Mouse (Mus musculus) heart, embryonic 16.5 days (tissue): ENCODE results near the gene Capns1. TPM values are rescaled to one million over a fixed set of nuclear protein-coding genes. Genes with fewer than 3 reads are reported as not detected.

Source experiments
- ATAC-seq: fragments of 200-750 bp; cut with Nextera tagmentation; replicated peaks from 2 replicates; pipeline ENCODE4 v1.8.0; 2017; ENCODE audit warnings: moderate number of reproducible peaks; ENCODE audit not compliant: insufficient read depth, low FRiP score; ENCODE audit errors: extremely low read depth
- H3K27ac ChIP-seq: fragments of 300-500 bp; sonication (generic); 2 replicates; pipeline ENCODE4 v1.5.1; 2014; ENCODE audit warnings: mild to moderate bottlenecking, low read length, control low read depth, moderate library complexity
- H3K27me3 ChIP-seq: fragments of 300-500 bp; sonication (generic); 2 replicates; pipeline ENCODE4 v1.6.1; 2014; ENCODE audit warnings: low read length, mixed read lengths; ENCODE audit not compliant: control insufficient read depth, insufficient read depth
- H3K36me3 ChIP-seq: fragments of 300-500 bp; sonication (generic); 2 replicates; pipeline ENCODE4 v1.6.1; 2014; ENCODE audit not compliant: control insufficient read depth, insufficient read depth
- H3K4me1 ChIP-seq: fragments of 300-500 bp; sonication (generic); 2 replicates; pipeline ENCODE4 v1.6.1; 2014; ENCODE audit warnings: low read length, mixed read lengths; ENCODE audit not compliant: control insufficient read depth, insufficient read depth
- H3K4me2 ChIP-seq: fragments of 300-500 bp; sonication (generic); 2 replicates; pipeline ENCODE4 v1.6.1; 2014; ENCODE audit warnings: low read depth, mild to moderate bottlenecking, control low read depth, low read length
- H3K4me3 ChIP-seq: fragments of 300-500 bp; sonication (generic); 2 replicates; pipeline ENCODE4 v1.5.1; 2014; ENCODE audit warnings: mild to moderate bottlenecking, control low read depth, low read length
- H3K9ac ChIP-seq: fragments of 300-500 bp; sonication (generic); 2 replicates; pipeline ENCODE4 v1.6.1; 2014; ENCODE audit warnings: low read length, control low read depth
- H3K9me3 ChIP-seq: fragments of 300-500 bp; sonication (generic); replicated peaks from 2 replicates; pipeline ENCODE4 v1.6.1; 2016; ENCODE audit warnings: low read length; ENCODE audit not compliant: control insufficient read depth
- WGBS: fragments of 180-500 bp; shearing (Covaris S2); extraction: QIAGEN DNeasy Blood & Tissue Kit; methylation state at CpG from one replicate; pipeline ENCODE4 v1.1.7; 2014; 5-methylcytosine and 5-hydroxymethylcytosine counted together
- polyA plus RNA-seq: library from polyadenylated mRNA; unstranded; fragments of >200 nt; fragmentation: Nextera tagmentation; extraction: Ambion mirVana; gene quantifications from 2 replicates; pipeline ENCODE4 v1.2.1, GENCODE M21; 2015

The Capns1 gene
- polyA plus RNA-seq, 1 experiment from 2014 or later = 85.4 TPM

DNA sequence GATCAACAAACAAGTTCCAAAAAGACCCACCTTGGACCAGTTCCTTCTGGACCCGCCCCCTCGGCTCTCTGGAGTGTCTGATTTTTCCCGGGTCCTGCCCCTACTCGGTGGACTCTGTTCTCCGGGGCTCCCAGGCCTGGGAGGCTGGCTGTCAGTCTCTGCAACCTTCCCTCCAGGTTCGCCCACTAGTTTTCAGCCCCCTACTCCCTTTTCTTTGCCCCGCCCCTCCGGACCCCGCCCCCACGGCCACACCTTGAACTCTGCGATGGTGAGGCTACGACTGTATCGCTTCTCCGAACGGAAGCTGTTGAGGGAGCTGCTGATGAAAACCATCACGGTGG lies 32.7 kb upstream of the Capns1 start:
- peaks cover 10% of the 10 kb centered on the region for H3K4me1 ChIP-seq
- WGBS = under 1% methylated on average over 16 of the region's 16 CpGs
- peak overlapping the region; percentile 82 for H3K4me2 ChIP-seq
- ATAC-seq = no peak
- peak overlapping the region; percentile 63 for H3K9ac ChIP-seq
- H3K9me3 ChIP-seq = no peaks in the 10 kb centered on the region
- peaks cover 13% of the 10 kb centered on the region for H3K36me3 ChIP-seq
- no peak overlapping the region for H3K27ac ChIP-seq
- peak overlapping the region; percentile 75 for H3K4me3 ChIP-seq
- no peaks in the 10 kb centered on the region for H3K27me3 ChIP-seq

DNA sequence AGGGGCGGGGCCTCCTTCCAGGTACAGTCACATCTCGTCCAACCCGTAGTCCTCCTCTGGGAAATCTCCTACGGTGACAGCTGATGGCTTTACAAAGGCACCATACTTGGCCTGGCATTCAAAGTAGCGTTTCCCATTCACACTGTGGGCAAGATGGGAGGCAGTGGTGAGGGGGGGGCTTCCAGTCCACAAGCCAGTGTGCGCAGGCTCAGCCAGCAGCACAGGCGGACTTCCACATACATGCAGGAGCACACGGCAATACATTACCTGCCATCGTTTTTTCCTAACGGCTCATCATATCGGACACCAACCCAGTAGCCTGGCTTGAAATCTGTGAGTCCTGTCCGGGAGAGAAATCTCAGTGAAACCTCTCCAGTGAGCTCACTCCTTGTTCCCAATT lies 25.6 kb upstream of the Capns1 start:
- no peak for ATAC-seq
- Histone ChIP-seq H3K9ac (no peak overlapping the region), H3K9me3 (no peaks in the 10 kb centered on the region), H3K27ac (no peak overlapping the region), H3K27me3 (no peaks in the 10 kb centered on the region), H3K4me2 (no peak overlapping the region), H3K4me1 (peaks cover 4% of the 10 kb centered on the region), H3K4me3 (no peak overlapping the region), H3K36me3 (peaks cover 32% of the 10 kb centered on the region)
- 92% methylated on average over 12 of the region's 12 CpGs for WGBS

DNA sequence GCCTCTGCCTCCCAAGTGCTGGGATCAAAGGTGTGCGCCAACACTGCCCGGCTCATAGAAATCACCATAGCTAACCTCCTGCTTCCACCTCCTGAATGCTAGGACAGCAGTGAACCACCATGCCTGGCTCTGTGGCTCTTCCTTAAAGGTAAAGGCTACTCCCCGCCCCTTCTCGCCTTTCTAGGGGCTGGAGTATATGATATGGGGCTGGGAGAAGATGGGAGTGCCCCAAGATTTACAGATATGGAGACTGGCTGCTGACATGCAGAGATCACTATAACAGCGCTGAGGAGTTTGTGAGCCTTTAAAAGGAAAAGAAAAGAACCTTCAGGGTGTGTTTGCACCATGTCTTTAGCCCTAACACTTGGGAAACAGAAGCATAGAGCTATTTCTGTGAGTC lies 23.6 kb upstream of the Capns1 start:
- ATAC-seq = no peak

DNA sequence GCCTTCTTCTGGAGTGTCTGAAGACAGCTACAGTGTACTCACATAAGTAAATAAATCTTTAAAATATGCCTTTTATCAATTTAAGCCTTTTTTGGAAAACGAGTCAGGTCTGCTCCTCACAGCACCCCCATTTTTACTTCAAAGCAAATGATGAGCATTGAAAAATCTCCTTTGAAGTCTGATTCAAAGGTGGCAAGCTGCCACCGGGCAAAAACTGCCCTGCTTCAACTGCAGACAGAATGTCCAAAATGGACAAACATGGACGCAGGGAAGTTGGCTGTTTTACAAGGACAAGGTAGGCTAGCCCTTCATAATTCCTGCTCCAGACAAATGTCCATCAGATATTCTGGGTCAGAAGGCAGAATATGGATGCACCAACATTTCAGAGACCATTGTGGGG lies 22.8 kb upstream of the Capns1 start:
- H3K4me3 ChIP-seq = no peak overlapping the region
- H3K9me3 ChIP-seq = no peaks in the 10 kb centered on the region
- no peaks in the 10 kb centered on the region for H3K27me3 ChIP-seq
- H3K27ac ChIP-seq = no peak overlapping the region
- no peak overlapping the region for H3K9ac ChIP-seq
- peaks cover 10% of the 10 kb centered on the region for H3K4me1 ChIP-seq
- H3K4me2 ChIP-seq = no peak overlapping the region
- no peak for ATAC-seq
- H3K36me3 ChIP-seq = peaks cover 27% of the 10 kb centered on the region
- WGBS = 84% methylated on average over 3 of the region's 3 CpGs

More for the DNA sequence above, 23.6 kb upstream of the Capns1 start:
- Histone ChIP-seq H3K27me3 (no peaks in the 10 kb centered on the region), H3K4me3 (no peak overlapping the region), H3K4me2 (no peak overlapping the region), H3K36me3 (peaks cover 30% of the 10 kb centered on the region), H3K27ac (no peak overlapping the region), H3K9me3 (no peaks in the 10 kb centered on the region), H3K9ac (no peak overlapping the region), H3K4me1 (peaks cover 7% of the 10 kb centered on the region)
- WGBS = 92% methylated on average over 5 of the region's 5 CpGs

DNA sequence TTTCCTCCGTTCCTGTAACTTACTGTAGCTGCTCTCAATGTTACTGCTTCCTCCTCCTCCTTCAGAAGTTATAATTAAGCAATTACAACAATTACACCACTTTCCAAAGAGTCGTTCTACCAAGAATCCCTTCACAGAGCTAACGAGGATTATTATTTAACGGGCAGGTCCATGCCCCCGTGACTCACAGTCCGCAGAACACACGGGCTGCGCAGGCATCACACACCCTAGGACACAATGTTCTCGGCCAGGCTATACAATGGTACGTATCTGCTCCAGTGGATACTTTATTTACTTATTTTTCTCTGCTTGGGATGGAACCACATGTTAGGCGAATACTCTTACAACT lies 21.4 kb upstream of the Capns1 start:
- peak overlapping the region; percentile 77 for H3K27ac ChIP-seq
- peak overlapping the region; percentile 75 for H3K9ac ChIP-seq
- no peaks in the 10 kb centered on the region for H3K27me3 ChIP-seq
- peaks cover 16% of the 10 kb centered on the region for H3K36me3 ChIP-seq
- peak overlapping the region; percentile 94 for H3K4me2 ChIP-seq
- peaks cover 12% of the 10 kb centered on the region for H3K4me1 ChIP-seq
- H3K4me3 ChIP-seq = peak overlapping the region; percentile 59
- no peaks in the 10 kb centered on the region for H3K9me3 ChIP-seq
- WGBS = 25% methylated on average over 11 of the region's 11 CpGs
- ATAC-seq = peak; percentile 14; the same call in 1 of the 2 replicates

DNA sequence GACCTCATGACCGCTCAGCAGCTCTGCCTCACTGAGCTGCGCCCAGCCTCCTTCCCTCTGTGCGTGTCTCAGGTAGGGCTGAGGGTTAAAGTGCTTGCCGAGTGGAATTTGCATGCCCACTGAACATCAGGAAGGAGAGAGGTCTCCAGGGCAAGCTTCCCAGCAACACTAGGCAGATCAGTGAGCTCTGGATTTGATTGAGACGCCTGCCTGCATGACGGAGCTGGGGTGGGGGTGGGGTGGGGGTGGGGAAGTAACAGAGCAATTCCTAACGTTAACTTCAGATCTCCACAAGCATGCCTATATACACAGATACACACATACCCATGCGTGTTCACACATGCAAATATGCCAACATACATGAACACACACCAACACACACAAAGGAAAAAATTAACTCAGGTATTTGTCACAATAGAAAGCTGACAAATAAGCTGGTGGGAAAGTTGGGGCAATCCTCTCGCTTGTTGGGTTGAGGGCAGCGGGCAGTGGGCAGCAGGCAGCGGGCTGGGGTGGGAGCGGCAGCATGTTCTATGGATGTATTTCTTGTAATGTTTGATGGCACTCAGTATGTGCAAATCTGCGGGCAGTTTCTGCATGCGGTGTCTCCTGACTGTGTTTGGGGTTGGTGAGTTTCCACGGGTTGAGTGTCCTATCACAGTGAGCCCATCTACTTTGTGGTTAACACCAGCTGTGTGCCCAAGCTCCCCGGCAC lies 20.8 kb upstream of the Capns1 start:
- peak; percentile 68 for ATAC-seq
- Histone ChIP-seq H3K9me3 (no peaks in the 10 kb centered on the region), H3K27ac (peak overlapping the region; percentile 77), H3K27me3 (no peaks in the 10 kb centered on the region), H3K4me2 (peak overlapping the region; percentile 94), H3K9ac (peak overlapping the region; percentile 75), H3K4me1 (peaks cover 12% of the 10 kb centered on the region), H3K36me3 (peaks cover 15% of the 10 kb centered on the region), H3K4me3 (peak overlapping the region; percentile 59)
- 2% methylated on average over 16 of the region's 16 CpGs for WGBS

GRCm38 (mm10) chr7:30217277-30217676 lies 18.7 kb upstream of the Capns1 start:
- H3K4me3 ChIP-seq = no peak overlapping the region
- ATAC-seq = no peak
- no peaks in the 10 kb centered on the region for H3K9me3 ChIP-seq
- no peak overlapping the region for H3K4me2 ChIP-seq
- WGBS = 52% methylated on average over 2 of the region's 2 CpGs
- H3K27ac ChIP-seq = no peak overlapping the region
- H3K9ac ChIP-seq = no peak overlapping the region
- no peaks in the 10 kb centered on the region for H3K36me3 ChIP-seq
- no peaks in the 10 kb centered on the region for H3K27me3 ChIP-seq
- H3K4me1 ChIP-seq = peaks cover 12% of the 10 kb centered on the region

- H3K4me3 ChIP-seq = peak overlapping the region; percentile 30
- no peaks in the 10 kb centered on the region for H3K9me3 ChIP-seq
- no peaks in the 10 kb centered on the region for H3K36me3 ChIP-seq
- ATAC-seq = peak; percentile 63
- H3K27ac ChIP-seq = no peak overlapping the region
- H3K27me3 ChIP-seq = no peaks in the 10 kb centered on the region
- WGBS = under 1% methylated on average over 15 of the region's 16 CpGs
- peak overlapping the region; percentile 65 for H3K4me2 ChIP-seq
- peak overlapping the region; percentile 58; the same call in 1 of the 2 replicates for H3K9ac ChIP-seq
- H3K4me1 ChIP-seq = peaks cover 12% of the 10 kb centered on the region
These were observed 18.1 kb upstream of the Capns1 start for GRCm38 (mm10) chr7:30216723-30217151.

- no peaks in the 10 kb centered on the region for H3K27me3 ChIP-seq
- ATAC-seq = no peak
- WGBS = 76% methylated on average over 3 of the region's 3 CpGs
- H3K4me1 ChIP-seq = peaks cover 12% of the 10 kb centered on the region
- H3K9me3 ChIP-seq = no peaks in the 10 kb centered on the region
- H3K4me3 ChIP-seq = no peak overlapping the region
- H3K27ac ChIP-seq = no peak overlapping the region
- H3K9ac ChIP-seq = no peak overlapping the region
- H3K36me3 ChIP-seq = no peaks in the 10 kb centered on the region
- H3K4me2 ChIP-seq = no peak overlapping the region
These were observed 17.3 kb upstream of the Capns1 start for GRCm38 (mm10) chr7:30215875-30216274.
